8 mouse cellular contexts compared by ENCODE assay signal in genomic region chr10:90828581-90829393, GRCm38 (mm10).
DNase-seq lines count a peak whose midpoint lies in the region; ATAC-seq lines count a peak whose summit lies in the region.

No protein-coding gene starts in this region.

- 0 out of 2 replicates have a peak, but pooled peaks cover 3% of the 10 kb centered on the region for H3K4me1 ChIP-seq in lung, embryonic 15.5 days
- 0 out of 2 replicates have a peak, but pooled peaks cover 3% of the 10 kb centered on the region for H3K4me1 ChIP-seq in embryonic facial prominence, embryonic 12.5 days
- H3K4me1 ChIP-seq in hindbrain, embryonic 15.5 days (replicated peaks): peaks cover 51% of the 10 kb centered on the region
- H3K4me1 ChIP-seq in limb, embryonic 15.5 days: peaks cover 12% of the 10 kb centered on the region

- no peaks in the 10 kb centered on the region for H3K9me3 ChIP-seq in lung, embryonic 15.5 days
- H3K9me3 ChIP-seq in embryonic facial prominence, embryonic 12.5 days: no peaks in the 10 kb centered on the region
- no peaks in the 10 kb centered on the region for H3K9me3 ChIP-seq in hindbrain, embryonic 15.5 days
- no peaks in the 10 kb centered on the region for H3K9me3 ChIP-seq in limb, embryonic 15.5 days

- WGBS in lung, embryonic 15.5 days: 4% methylated on average over 42 of the region's 73 CpGs
- under 1% methylated on average over 48 of the region's 73 CpGs for WGBS in embryonic facial prominence, embryonic 12.5 days
- under 1% methylated on average over 56 of the region's 73 CpGs for WGBS in hindbrain, embryonic 15.5 days
- 2% methylated on average over 39 of the region's 73 CpGs for WGBS in limb, embryonic 15.5 days

- H3K4me2 ChIP-seq in lung, embryonic 15.5 days: peak overlapping the region; percentile 92
- peak overlapping the region; percentile 99 for H3K4me2 ChIP-seq in embryonic facial prominence, embryonic 12.5 days (replicated peaks)
- peak overlapping the region; percentile 81 for H3K4me2 ChIP-seq in hindbrain, embryonic 15.5 days
- H3K4me2 ChIP-seq in limb, embryonic 15.5 days: peak overlapping the region; percentile 97

- H3K4me3 ChIP-seq in lung, embryonic 15.5 days: peak overlapping the region; percentile 49
- H3K4me3 ChIP-seq in embryonic facial prominence, embryonic 12.5 days: peak overlapping the region; percentile 57
- H3K4me3 ChIP-seq in hindbrain, embryonic 15.5 days: peak overlapping the region; percentile 72
- H3K4me3 ChIP-seq in limb, embryonic 15.5 days: peak overlapping the region; percentile 56

- no peak overlapping the region for H3K9ac ChIP-seq in lung, embryonic 15.5 days
- H3K9ac ChIP-seq in embryonic facial prominence, embryonic 12.5 days: peak overlapping the region; percentile 48
- H3K9ac ChIP-seq in hindbrain, embryonic 15.5 days: peak overlapping the region; percentile 70
- no peak overlapping the region for H3K9ac ChIP-seq in limb, embryonic 15.5 days

- H3K36me3 ChIP-seq in lung, embryonic 15.5 days: no peaks in the 10 kb centered on the region
- no peaks in the 10 kb centered on the region for H3K36me3 ChIP-seq in embryonic facial prominence, embryonic 12.5 days
- H3K36me3 ChIP-seq in hindbrain, embryonic 15.5 days: no peaks in the 10 kb centered on the region
- no peaks in the 10 kb centered on the region for H3K36me3 ChIP-seq in limb, embryonic 15.5 days

- no peak for DNase-seq in lung, postnatal 36 days
- peak; percentile 65 for DNase-seq in right cerebral cortex, postnatal 14 days
- no peak for DNase-seq in urinary bladder, postnatal 14 days (ENCODE audit: low spot score)

- no peak overlapping the region for H3K27ac ChIP-seq in lung, embryonic 15.5 days
- H3K27ac ChIP-seq in embryonic facial prominence, embryonic 12.5 days: no peak overlapping the region
- peak overlapping the region; percentile 93 for H3K27ac ChIP-seq in hindbrain, embryonic 15.5 days (replicated peaks)
- no peak overlapping the region for H3K27ac ChIP-seq in limb, embryonic 15.5 days

- ATAC-seq in lung, embryonic 15.5 days (ENCODE audit: borderline replicate concordance, extremely low read depth, low FRiP score, low TSS enrichment): peak; percentile 49; the same call in 1 of the 2 replicates
- peak; percentile 71 for ATAC-seq in embryonic facial prominence, embryonic 12.5 days (ENCODE audit: insufficient number of reproducible peaks, insufficient read depth, low FRiP score, low TSS enrichment)
- ATAC-seq in hindbrain, embryonic 15.5 days (ENCODE audit: low FRiP score, low read depth): peak; percentile 85
- no peak for ATAC-seq in limb, embryonic 15.5 days (ENCODE audit: insufficient number of reproducible peaks, low FRiP score, low TSS enrichment, low read depth)
- ATAC-seq in erythroblast, adult 5-6 weeks (replicated peaks; ENCODE audit: low FRiP score, poor library complexity, severe bottlenecking): no peak

- H3K27me3 ChIP-seq in lung, embryonic 15.5 days: peaks cover 63% of the 10 kb centered on the region
- H3K27me3 ChIP-seq in embryonic facial prominence, embryonic 12.5 days: peaks cover 70% of the 10 kb centered on the region
- no peaks in the 10 kb centered on the region for H3K27me3 ChIP-seq in hindbrain, embryonic 15.5 days
- H3K27me3 ChIP-seq in limb, embryonic 15.5 days: peaks cover 70% of the 10 kb centered on the region

Comparison
In these comparisons a context has a peak if more than half of its experiments do, and no peak if none do; other contexts are left out.
1. ATAC-seq: peak in lung, embryonic 15.5 days (single experiment), embryonic facial prominence, embryonic 12.5 days (single experiment) and hindbrain, embryonic 15.5 days (single experiment); none in limb, embryonic 15.5 days (single experiment) and erythroblast, adult 5-6 weeks (single experiment).
2. H3K9ac ChIP-seq: peak in embryonic facial prominence, embryonic 12.5 days (single experiment) and hindbrain, embryonic 15.5 days (single experiment); none in lung, embryonic 15.5 days (single experiment) and limb, embryonic 15.5 days (single experiment).
3. Peak in every context shown above with its lines, with median percentiles within 50 percentile points of each other: H3K4me2 ChIP-seq and H3K4me3 ChIP-seq.